Mouse (Mus musculus): ENCODE results near the gene Tpr. TPM values are rescaled to one million over a fixed set of nuclear protein-coding genes. Genes with fewer than 3 reads are reported as not detected.

The Tpr gene
- polyA plus RNA-seq (2016; fragmentation: Nextera tagmentation; extraction: Ambion mirVana) = 180 and 182 TPM in 2 replicates

DNA sequence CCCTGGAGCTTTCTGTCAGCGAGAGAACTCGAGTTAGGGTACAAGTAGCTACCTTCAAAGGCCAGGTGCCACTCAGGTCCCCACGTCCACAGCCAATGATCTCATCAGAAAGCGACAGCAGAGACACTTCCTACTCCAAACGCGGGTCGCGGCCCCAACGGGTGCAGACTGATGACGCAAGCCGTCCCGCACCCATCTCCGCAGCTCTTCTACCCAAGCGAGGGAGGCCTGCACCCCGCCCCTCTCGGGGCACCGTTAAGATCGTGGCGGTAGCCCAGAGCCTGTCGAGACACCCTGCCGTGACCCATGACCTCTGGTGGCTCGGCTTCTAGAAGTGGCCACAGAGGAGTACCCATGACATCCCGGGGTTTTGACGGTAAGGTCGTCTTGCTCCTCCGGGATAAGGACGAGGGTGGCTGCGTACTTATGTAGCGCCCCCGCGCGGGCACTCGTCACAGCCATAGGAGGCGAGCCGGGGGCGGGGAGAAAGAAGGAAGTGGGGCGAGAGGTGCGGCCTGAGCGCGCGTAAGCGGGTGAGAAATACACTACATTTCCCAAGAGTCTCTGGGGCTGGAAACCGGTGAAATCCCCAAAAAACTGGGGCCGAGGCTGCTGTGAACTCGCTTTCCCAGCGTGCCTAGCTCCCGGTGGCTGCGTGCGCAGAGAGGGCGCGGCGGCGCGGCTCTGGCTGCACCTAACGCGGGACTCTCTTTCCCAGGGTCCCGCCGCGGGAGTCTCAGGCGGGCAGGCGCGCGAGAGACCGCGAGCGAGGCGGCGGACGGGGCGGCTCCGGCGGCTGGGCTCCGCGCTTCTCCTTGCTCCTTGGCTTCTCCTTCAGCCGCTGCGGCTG lies at the start of gene Tpr, which contains the start of gene Odr4:
TSS of gene Tpr (plus strand) at position 201 of the 850 bp plus-strand sequence.
TSS of gene Odr4 (minus strand) at position 443 of the 850 bp plus-strand sequence.
- H3K9me3 ChIP-seq (replicated peaks) = no peaks in the 10 kb centered on the region
- H3K27me3 ChIP-seq = no peaks in the 10 kb centered on the region
- H3K36me3 ChIP-seq = peaks cover 33% of the 10 kb centered on the region
- ATAC-seq (ENCODE audit: low FRiP score) = peak; percentile 98
- peak within 1 kb of the TSS; percentile 67 for H3K4me2 ChIP-seq (replicated peaks)
- peak within 1 kb of the TSS; percentile 89 for H3K27ac ChIP-seq
- H3K4me3 ChIP-seq = peak within 1 kb of the TSS; percentile 73
- under 1% methylated on average over 76 of the region's 76 CpGs for WGBS
- peak within 1 kb of the TSS; percentile 73 for H3K9ac ChIP-seq
- peaks cover 13% of the 10 kb centered on the region; the same call in 1 of the 2 replicates for H3K4me1 ChIP-seq

DNA sequence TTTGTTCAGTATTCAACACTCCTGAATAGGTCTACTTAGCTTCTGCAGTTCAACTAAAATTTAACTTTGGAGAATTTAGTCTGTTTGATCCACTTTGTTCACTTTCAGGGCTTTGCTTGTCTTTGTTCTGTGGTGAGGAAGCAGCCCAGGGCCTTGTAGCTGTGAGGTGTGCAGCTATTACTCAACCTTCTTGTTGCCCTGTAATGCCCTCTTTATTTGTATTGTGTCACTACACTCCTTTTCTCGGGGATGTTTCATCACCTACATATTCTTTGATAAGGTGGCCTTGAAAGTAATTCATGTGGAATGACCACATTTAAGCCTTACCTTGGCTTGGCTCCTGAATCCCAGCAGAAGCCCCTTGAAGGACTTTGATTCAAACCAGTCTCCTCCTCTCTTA lies 31.8 kb upstream of the Tpr start:
- H3K27ac ChIP-seq = no peak overlapping the region
- no peaks in the 10 kb centered on the region for H3K9me3 ChIP-seq (replicated peaks)
- H3K4me2 ChIP-seq (replicated peaks) = no peak overlapping the region
- H3K36me3 ChIP-seq = peaks cover 32% of the 10 kb centered on the region
- H3K27me3 ChIP-seq = no peaks in the 10 kb centered on the region
- WGBS = 92% methylated on average over 1 of the region's 1 CpGs
- ATAC-seq (ENCODE audit: low FRiP score) = no peak
- no peak overlapping the region for H3K9ac ChIP-seq
- H3K4me3 ChIP-seq = no peak overlapping the region
- no peaks in the 10 kb centered on the region for H3K4me1 ChIP-seq

DNA sequence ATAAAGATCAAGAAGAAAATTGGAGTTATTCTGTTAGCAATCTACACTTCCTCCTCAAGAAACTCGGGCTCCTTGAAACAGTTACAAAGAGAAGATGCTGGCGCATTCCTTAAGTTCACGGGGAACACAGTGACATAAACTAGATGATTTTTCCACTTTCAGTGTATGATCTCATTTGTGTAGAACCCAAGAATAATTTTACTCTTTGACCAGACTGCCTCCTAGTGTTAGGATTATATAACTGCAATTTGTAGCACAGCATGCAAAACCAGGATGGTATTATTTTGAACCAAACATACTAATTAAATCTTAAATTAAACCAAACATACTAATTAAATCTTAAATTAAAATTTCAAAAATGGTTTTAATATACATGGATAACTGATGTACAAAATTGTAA lies 19.7 kb upstream of the Tpr start:
- Histone ChIP-seq H3K4me1 (no peaks in the 10 kb centered on the region), H3K27ac (no peak overlapping the region), H3K4me2 (replicated peaks) (no peak overlapping the region), H3K4me3 (no peak overlapping the region), H3K9me3 (replicated peaks) (no peaks in the 10 kb centered on the region), H3K36me3 (peaks cover 4% of the 10 kb centered on the region; the same call in 1 of the 2 replicates), H3K27me3 (no peaks in the 10 kb centered on the region), H3K9ac (no peak overlapping the region)
- 90% methylated on average over 3 of the region's 3 CpGs for WGBS
- no peak for ATAC-seq (ENCODE audit: low FRiP score)

DNA sequence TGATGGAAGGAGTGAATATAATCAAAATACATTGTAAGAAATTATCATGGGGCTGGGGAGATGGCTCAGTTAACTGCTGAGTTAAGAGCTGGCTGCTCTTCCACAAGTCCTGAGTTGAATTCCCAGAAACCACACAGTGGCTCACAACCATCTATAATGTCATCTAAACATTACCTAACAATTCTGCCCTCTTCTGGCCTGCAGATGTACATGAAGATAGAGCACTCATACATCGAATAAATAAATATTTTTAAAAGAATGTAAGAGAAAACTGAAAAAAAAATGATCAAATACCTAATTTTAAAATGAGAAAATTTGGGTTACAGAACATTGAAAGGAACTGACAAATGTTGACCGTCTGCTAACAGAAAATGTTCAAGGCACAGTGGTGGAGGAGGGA lies 18.4 kb upstream of the Tpr start:
- Histone ChIP-seq H3K9me3 (replicated peaks) (no peaks in the 10 kb centered on the region), H3K4me3 (no peak overlapping the region), H3K36me3 (peaks cover 8% of the 10 kb centered on the region; the same call in 1 of the 2 replicates), H3K4me1 (no peaks in the 10 kb centered on the region), H3K9ac (no peak overlapping the region), H3K4me2 (replicated peaks) (no peak overlapping the region), H3K27me3 (no peaks in the 10 kb centered on the region), H3K27ac (no peak overlapping the region)
- ATAC-seq (ENCODE audit: low FRiP score) = no peak
- 91% methylated on average over 2 of the region's 2 CpGs for WGBS

DNA sequence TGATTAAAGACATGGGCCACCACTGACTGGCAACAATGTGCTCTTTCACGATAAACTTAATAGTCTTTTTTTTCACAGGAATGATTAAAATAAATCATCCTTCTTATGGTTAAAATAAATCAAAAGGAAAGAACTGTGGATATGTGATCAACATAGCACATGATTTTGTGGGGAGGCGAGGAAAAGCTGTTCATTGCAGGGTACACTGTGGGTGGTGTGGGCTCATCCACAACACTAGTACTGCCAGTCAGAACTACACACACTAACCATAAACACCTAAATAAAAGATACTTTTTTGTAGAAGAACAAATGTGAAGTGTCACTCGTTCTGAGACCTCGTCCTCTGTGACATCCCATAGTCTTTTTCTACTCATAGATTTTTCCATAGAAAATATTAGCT lies 8.5 kb upstream of the Tpr start:
- Histone ChIP-seq H3K4me3 (no peak overlapping the region), H3K9ac (no peak overlapping the region), H3K27me3 (no peaks in the 10 kb centered on the region), H3K27ac (no peak overlapping the region), H3K9me3 (replicated peaks) (no peaks in the 10 kb centered on the region), H3K4me2 (replicated peaks) (no peak overlapping the region), H3K4me1 (no peaks in the 10 kb centered on the region), H3K36me3 (peaks cover 32% of the 10 kb centered on the region)
- 94% methylated on average over 4 of the region's 4 CpGs for WGBS
- no peak for ATAC-seq (ENCODE audit: low FRiP score)

DNA sequence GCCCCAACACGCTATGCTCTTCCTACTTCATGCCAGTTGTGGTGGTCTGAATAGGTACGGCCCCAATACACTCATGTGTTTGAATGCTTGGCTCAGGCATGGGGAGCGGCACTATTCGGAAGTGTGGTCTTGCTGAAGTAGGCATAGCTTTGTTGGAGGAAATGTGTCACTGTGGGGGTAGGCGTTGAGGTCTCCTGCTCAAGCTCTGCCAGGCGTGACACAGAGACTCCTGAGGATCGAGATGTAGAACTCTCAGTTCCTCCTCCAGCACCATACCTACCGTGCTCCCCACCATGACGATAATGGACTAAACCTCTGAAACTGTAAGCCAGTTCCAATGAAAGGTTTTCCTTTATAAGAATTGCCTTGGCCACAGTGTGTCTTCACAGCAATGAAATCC lies 5.1 kb upstream of the Tpr start:
- H3K4me1 ChIP-seq = peaks cover 5% of the 10 kb centered on the region; the same call in 1 of the 2 replicates
- no peaks in the 10 kb centered on the region for H3K9me3 ChIP-seq (replicated peaks)
- H3K36me3 ChIP-seq = peaks cover 31% of the 10 kb centered on the region
- H3K27me3 ChIP-seq = no peaks in the 10 kb centered on the region
- no peak overlapping the region for H3K9ac ChIP-seq
- no peak overlapping the region for H3K27ac ChIP-seq
- H3K4me3 ChIP-seq = no peak overlapping the region
- no peak for ATAC-seq (ENCODE audit: low FRiP score)
- WGBS = 93% methylated on average over 9 of the region's 9 CpGs
- no peak overlapping the region for H3K4me2 ChIP-seq (replicated peaks)

DNA sequence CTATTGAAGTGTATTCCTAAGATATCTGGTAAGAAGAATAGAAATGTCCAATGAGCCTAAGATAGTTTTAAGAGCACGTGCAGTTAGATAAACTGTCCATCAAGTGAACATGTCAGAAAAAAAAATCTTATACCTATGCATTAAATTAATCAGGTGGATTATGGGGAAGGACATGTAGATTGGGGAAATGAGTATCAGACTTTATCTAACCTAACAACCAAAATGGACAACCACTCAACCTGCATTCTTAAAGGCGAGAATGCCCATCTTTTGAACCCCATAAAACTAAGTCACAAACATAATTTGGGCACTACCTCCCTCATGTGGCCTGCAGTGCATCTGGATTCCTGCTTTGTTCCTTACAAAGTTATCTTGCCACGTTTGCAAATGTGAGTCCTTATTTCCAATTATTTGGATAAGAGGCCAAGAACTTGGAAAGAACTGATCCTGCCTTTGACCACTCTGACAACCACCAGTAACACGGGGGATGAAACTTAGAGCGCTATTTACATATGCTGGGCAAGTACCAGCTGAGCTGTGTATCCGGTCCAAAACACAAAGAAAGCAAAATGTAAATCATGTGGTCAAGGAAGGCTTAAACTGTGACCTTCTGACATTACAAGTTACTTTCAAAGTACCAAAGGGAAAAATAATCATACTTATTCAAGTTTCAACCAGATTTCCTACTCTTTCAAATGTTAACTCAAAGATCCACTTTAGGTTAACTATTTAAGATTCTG lies 3.1 kb upstream of the Tpr start:
- no peak overlapping the region for H3K27ac ChIP-seq
- 90% methylated on average over 6 of the region's 6 CpGs for WGBS
- no peak for ATAC-seq (ENCODE audit: low FRiP score)
- H3K9ac ChIP-seq = no peak overlapping the region
- H3K4me1 ChIP-seq = peaks cover 10% of the 10 kb centered on the region; the same call in 1 of the 2 replicates
- H3K36me3 ChIP-seq = peaks cover 23% of the 10 kb centered on the region
- H3K4me2 ChIP-seq (replicated peaks) = no peak overlapping the region
- no peak overlapping the region for H3K4me3 ChIP-seq
- H3K27me3 ChIP-seq = no peaks in the 10 kb centered on the region
- no peaks in the 10 kb centered on the region for H3K9me3 ChIP-seq (replicated peaks)

DNA sequence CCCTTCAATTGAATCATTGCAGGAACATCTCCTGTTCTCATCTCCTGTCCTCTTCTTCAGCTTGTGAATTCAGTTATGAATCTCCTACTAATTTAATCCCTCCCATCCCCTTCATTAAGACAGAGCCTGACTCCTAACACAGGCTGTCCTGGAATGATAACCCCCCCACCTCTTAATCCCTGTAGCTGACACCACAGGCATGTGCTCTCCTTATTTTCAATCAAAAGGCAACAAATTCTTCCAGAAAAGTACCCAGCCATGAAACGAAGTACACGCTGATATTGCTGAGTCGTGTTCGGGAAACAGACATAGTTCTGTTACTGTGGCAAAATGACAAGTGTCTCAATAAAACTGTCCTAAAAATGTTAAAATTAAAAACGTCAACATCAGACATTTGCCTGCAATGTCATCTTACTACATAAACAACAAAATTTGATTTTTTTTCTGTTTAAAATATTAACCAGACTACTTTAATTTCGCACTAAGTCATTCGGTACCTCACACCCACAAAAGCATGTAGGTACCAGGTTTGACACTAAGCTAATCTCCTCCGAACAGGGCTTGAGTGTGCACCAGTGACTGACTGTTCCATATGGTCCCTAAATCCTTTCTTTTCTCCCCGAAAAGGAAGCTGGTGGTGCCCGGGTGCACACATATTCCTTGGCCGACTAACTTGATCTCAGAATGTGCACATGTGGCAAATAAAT lies 554 bp upstream of the Tpr start:
- Histone ChIP-seq H3K27ac (peak overlapping the region; percentile 89; the same call in 1 of the 2 replicates), H3K4me2 (replicated peaks) (peak overlapping the region; percentile 61), H3K4me3 (peak overlapping the region; percentile 73), H3K27me3 (no peaks in the 10 kb centered on the region), H3K36me3 (peaks cover 33% of the 10 kb centered on the region), H3K9me3 (replicated peaks) (no peaks in the 10 kb centered on the region), H3K4me1 (peaks cover 13% of the 10 kb centered on the region; the same call in 1 of the 2 replicates), H3K9ac (peak overlapping the region; percentile 67)
- 27% methylated on average over 11 of the region's 11 CpGs for WGBS
- ATAC-seq (ENCODE audit: low FRiP score) = peak; percentile 30

DNA sequence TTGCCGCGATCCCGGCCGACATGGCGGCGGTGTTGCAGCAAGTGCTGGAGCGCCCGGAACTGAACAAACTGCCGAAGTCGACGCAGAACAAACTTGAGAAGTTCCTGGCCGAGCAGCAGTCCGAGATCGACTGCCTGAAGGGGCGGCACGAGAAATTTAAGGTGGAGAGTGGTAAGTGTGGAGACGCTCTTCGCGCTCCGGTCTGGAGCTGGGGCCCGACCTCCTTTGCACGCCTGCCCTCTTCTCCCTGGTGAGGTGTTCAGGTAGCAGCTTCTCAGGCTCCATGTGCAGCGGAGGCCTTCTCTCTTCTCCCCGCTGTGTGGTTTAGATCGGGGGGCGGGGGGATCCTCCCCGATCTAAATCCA lies 832 bp downstream of the Tpr start:
- Histone ChIP-seq H3K4me2 (replicated peaks) (peak overlapping the region; percentile 67), H3K27me3 (no peaks in the 10 kb centered on the region), H3K4me1 (peaks cover 13% of the 10 kb centered on the region; the same call in 1 of the 2 replicates), H3K36me3 (peaks cover 31% of the 10 kb centered on the region), H3K9ac (peak overlapping the region; percentile 73), H3K4me3 (peak overlapping the region; percentile 73), H3K9me3 (replicated peaks) (no peaks in the 10 kb centered on the region), H3K27ac (peak overlapping the region; percentile 87)
- under 1% methylated on average over 27 of the region's 27 CpGs for WGBS
- ATAC-seq (ENCODE audit: low FRiP score) = no peak; the same call in 1 of the 2 replicates

DNA sequence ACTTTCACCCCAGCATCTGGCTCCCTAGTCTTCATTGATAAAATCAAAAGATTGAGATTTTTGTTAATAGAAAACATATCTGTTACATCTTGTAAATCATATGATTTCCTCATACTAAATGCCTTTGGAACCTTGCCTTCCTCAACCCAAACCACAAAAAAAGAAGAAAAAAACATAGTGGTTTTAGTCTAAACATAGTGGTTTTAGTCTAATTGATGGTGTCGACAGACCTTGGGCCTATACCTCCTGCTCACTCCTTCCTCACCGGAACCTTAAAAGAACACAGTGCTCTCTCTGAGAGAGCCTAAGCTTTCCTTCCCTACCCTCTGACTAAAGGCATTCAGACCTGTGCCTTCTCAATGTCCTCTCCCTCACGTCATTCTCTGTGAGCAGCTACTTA lies 3.4 kb downstream of the Tpr start:
- Histone ChIP-seq H3K36me3 (peaks cover 35% of the 10 kb centered on the region), H3K4me2 (replicated peaks) (no peak overlapping the region), H3K27me3 (no peaks in the 10 kb centered on the region), H3K9ac (no peak overlapping the region), H3K9me3 (replicated peaks) (no peaks in the 10 kb centered on the region), H3K4me3 (no peak overlapping the region), H3K4me1 (peaks cover 13% of the 10 kb centered on the region; the same call in 1 of the 2 replicates), H3K27ac (no peak overlapping the region)
- WGBS = 94% methylated on average over 3 of the region's 3 CpGs
- ATAC-seq (ENCODE audit: low FRiP score) = no peak

DNA sequence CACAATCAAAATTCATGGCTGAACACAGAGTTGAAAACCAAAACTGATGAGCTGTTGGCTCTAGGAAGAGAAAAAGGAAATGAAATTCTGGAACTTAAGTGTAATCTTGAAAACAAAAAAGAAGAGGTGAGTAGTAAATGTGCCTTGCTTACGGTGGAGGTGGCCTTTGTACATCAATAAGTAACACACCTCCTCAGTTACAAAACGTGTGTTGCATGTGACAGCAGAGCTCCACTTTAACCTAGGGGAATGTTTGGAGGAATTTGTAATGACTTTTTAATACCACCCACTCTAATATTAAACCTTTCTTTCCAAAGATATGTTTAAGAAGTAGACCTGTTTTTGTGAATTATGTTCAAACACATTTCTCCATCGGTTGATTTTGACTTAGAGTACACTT lies 11.3 kb downstream of the Tpr start:
- Histone ChIP-seq H3K4me2 (replicated peaks) (no peak overlapping the region), H3K4me1 (no peaks in the 10 kb centered on the region), H3K27me3 (no peaks in the 10 kb centered on the region), H3K4me3 (no peak overlapping the region), H3K27ac (no peak overlapping the region), H3K9me3 (replicated peaks) (no peaks in the 10 kb centered on the region), H3K9ac (no peak overlapping the region), H3K36me3 (peaks cover 50% of the 10 kb centered on the region)
- no peak for ATAC-seq (ENCODE audit: low FRiP score)
- WGBS = 97% methylated on average over 3 of the region's 3 CpGs

DNA sequence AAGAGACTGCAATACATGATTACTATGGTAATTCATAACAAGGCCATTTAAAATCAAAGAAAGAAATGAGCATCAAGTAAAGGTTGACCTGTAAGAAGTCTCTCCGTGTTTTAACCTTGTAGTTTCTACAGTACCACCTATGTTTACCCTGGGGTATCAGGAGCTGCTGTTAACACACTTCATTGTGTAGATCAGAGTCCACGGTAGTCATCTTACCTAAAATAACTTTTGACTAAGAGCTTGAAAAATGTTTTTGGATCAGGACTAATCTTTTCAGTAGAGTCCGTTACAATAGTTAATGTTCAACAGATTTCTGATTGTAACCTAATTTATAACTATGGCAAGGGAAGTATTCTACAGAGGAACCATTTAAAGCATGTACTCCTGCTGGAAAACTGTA lies 11.9 kb downstream of the Tpr start:
- no peaks in the 10 kb centered on the region for H3K9me3 ChIP-seq (replicated peaks)
- no peak overlapping the region for H3K9ac ChIP-seq
- H3K4me1 ChIP-seq = no peaks in the 10 kb centered on the region
- no peak overlapping the region for H3K4me2 ChIP-seq (replicated peaks)
- WGBS = 97% methylated on average over 3 of the region's 3 CpGs
- H3K27me3 ChIP-seq = no peaks in the 10 kb centered on the region
- H3K27ac ChIP-seq = no peak overlapping the region
- no peak overlapping the region for H3K4me3 ChIP-seq
- peaks cover 50% of the 10 kb centered on the region for H3K36me3 ChIP-seq
- no peak for ATAC-seq (ENCODE audit: low FRiP score)

Data from hindbrain, embryonic 12.5 days (tissue).